Mouse (Mus musculus): ENCODE data around the gene Dusp2.

Gene Dusp2

DNA sequence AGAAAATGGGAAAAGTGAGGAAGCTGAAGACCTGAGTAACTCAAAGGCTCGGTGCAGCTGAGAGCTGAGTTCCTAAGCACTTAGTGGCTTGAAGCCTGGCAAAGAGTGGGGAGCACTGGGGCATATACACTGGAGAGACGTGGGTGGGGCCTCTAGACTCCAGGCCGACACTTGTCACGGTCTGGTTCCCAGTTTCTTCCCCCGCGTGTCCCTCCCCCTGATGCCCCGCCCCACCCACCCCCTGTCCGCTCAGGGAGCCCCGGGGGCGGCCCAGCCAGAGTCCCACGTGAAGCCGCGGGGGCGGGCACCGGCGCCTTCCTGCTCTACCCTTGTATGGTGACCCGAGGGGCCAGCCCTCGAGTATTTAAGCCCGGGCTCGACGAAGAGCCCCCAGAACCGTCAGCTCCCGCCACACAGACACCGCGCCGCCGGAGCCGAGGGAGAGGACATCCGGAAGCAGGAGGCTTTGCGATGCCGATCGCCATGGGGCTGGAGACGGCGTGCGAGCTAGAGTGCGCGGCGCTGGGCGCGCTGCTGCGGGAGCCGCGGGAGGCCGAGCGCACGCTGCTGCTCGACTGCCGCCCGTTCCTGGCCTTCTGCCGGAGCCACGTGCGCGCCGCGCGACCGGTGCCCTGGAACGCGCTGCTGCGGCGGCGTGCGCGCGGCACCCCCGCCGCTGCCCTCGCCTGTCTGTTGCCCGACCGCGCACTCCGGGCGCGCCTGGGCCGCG lies at the start of gene Dusp2:
Dusp2 (plus strand) TSS at position 393 of the 730 bp plus-strand sequence.
- under 1% methylated on average over 76 of the region's 76 CpGs for WGBS

DNA sequence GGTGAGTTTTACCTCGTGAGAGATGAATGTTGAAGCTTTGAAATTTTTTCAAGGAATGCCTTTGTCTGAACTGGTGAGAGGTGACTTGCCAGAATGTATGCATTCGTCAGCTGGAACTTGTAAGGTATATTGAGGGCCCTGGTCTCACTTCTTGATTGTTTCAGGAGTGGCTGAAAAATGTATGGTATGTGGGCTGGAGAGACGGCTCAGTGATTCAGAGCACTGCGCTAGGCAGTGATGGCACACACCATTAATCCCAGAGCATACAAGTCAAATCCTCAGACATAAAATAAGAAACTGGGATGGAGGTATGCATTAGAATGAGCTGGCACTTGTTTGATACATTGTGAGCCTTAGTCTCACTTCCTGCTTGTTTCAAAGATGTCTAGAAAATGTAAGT lies 43.7 kb upstream of the Dusp2 start:
- 82% methylated on average over 4 of the region's 4 CpGs for WGBS

DNA sequence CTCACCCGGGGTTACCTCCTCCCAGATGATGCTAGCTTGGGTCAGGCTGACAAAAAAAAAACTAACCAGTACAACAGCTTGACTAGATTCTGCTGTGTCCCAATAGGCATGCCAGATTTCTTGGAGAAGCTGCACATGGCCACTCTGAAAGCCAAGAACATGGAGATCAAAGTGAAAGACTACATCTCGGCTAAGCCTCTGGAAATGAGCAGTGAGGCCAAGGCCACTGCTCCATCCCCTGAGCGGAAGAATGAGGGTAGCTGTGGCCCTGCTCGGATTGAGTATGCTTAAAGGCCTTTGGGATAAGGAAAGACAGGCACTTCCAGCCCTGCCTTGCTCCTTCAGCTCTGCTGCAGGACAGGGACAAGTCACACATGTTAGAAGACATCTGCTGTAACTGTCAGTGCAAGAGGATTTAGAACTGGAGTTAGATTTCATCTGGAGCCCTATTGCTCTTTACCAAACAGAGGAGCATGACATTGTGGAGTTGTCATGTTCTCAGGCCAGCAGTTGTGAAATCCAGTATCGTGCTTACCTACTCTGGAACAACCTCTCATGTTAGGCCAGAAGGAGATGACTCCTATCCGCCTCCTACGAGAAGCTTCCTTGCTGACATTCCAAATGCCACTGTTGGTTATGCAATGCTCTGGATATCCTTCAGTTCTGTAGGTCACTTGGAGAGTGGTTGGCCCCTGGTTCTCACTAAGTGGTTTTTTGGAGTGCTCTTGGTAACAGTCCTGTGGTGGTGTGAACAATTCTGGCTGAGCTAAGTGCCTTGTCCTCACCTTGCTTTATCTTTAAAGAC lies 38.8 kb upstream of the Dusp2 start:
- 80% methylated on average over 7 of the region's 7 CpGs for WGBS

DNA sequence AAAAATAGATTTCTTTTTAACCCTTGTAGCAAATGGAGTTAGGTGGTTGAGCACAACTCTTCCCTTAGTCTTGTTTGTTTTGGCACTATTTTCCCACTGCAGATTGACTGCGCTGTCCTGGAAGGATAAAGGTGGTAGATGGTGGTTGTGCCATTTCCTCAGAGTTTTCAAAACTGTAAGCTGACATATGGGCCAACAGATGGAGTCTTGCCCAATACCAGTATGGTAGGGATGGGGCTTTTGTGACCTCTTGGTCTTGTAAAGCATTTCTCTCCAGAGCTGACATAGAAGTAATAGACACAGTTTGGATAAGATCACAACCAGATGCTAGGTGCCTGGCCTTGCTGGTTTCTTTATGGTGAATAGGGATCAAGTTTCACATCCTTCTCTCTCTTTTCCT lies 37.9 kb upstream of the Dusp2 start:
- 98% methylated on average over 1 of the region's 1 CpGs for WGBS

DNA sequence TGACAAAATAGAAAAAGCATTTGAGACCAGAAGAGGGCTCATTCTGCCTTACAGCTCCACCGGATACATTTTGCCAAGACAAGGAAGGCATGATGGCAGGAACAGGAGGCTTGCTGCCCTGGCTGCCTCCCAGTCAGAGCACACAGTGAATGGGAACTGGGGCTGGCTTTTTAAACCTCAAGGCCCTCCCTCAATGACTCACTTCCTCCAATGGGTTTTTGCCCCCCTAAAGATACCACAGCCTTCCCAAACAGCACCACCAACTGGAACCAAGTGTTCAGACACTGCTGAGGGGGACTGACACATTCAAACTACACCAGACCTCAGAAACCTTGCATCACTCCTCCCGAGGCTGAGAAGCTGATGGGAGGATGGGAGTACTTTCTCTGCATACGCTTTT lies 35.3 kb upstream of the Dusp2 start:
- WGBS, result 42% methylated on average over 3 of the region's 3 CpGs

DNA sequence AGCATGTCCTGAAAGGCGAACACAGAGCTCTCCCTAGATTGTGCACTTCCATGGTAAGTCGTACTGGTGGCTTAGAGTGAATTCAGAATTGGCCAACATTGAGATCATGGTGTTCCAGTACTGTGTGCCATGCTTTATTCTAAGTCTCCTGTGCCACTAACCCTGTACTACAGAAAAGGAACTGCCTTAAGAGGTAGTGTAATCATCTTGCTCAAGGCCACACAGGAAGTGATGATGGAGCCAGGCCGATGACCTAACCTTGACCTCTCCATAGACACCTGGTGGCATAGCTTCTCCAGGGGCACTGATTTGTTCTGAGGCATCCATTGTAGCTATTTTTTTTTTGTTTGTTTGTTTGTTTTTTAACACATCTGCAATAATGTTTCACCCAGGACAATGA lies 34.1 kb upstream of the Dusp2 start:
- 92% methylated on average over 3 of the region's 3 CpGs for WGBS

DNA sequence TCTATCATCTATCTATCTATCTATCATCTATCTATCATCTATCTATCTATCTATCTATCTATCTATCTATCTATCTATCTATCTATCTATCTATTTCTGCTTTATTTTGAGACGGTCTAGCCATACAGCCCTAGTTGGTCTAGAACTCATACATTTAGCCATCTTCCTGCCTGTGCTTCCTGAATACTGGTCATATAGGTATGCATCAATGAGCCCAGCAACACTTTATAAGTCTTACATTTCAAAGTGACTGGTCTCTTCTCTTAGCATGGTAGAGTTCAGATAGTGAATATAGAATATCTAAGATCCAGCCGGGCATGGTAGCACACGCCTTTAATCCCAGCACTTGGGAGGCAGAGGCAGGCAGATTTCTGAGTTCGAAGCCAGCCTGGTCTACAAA lies 31.8 kb upstream of the Dusp2 start:
- WGBS, result 97% methylated on average over 4 of the region's 4 CpGs

DNA sequence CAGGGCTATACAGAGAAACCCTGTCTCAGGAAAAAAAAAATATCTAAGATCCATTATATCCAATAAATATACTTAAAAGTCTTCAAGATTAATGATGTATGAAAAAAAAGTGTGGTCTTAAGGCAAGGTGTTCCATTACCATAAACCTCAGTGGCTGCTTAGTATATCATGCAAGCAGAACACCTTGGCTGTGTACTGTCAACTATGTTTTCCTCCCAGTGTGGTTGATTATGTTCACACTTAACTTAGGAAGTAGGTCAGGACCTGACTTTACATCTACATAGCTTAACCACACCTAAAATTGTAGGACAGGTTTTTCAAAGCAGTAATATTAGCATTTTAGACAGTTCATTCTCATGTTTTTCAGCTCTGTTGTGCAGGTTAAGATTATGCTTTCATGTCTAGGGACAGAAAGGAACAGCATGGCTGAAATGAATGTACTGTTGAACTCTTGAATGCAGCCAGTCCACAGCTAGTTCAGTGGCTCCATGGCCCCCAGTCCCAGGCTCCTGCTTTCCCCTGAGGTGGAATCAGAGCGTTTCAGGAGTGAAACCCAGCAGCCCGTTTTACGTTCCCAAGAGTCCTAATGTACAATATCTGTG lies 31.2 kb upstream of the Dusp2 start:
- 94% methylated on average over 3 of the region's 3 CpGs for WGBS

DNA sequence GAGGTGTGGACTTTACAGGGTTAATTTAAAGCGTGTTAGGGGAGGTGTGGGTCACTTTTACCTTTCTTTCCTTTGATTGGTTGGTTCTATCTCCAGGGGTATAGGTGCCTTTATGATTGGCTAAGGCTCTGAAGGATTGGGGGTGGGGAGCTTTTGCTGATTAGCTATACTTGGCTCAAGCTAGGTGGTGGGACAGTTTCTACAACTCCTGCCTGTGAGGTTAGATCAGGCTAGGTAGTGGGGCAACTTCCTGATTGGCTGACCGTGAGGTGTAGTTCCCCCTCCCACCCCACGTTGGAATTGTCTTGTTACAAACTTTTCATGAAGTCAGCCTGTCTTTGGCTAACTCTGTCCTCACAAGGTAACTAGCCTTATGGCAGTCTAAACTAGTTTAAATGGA lies 28.8 kb upstream of the Dusp2 start:
- WGBS, result 52% methylated on average over 3 of the region's 3 CpGs

DNA sequence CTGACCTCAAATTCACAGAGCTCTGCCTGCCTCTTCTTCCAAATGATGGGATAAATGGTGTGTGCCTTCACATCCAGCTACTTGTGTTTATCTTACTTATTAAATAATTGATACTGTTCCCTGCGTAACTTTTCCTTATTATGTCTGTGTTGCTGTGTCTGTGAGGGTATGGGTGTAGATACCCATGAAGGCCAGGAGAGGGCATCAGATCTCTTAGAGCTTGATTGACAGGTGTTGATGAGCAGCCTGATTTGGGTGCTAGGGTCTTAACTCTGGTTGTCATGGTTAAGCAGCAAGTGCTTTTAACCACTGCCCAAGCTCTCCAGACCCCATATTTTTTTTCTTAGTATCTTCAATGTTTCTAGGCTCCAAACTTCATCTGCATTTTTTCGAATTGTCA lies 27.3 kb upstream of the Dusp2 start:
- 93% methylated on average over 2 of the region's 2 CpGs for WGBS

DNA sequence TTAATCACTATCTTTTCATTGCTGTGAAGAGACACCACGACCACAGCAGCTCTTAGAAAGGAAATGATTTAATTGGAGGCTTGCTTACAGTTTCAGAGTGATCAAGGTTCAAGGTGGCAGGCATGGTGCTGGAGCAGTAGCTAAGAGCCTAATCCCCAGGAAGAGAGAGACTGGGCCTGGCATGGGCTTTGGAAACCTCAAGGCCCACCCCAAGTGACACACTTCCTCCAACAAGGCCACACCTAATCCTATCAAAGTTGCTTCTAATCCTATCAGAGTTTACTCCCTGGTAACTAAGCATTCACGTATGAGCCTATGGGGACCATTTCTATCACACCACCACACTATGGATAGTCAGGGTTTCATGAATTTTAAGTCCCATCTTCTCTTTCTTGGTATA lies 25.7 kb upstream of the Dusp2 start:
- 58% methylated on average over 2 of the region's 2 CpGs for WGBS

DNA sequence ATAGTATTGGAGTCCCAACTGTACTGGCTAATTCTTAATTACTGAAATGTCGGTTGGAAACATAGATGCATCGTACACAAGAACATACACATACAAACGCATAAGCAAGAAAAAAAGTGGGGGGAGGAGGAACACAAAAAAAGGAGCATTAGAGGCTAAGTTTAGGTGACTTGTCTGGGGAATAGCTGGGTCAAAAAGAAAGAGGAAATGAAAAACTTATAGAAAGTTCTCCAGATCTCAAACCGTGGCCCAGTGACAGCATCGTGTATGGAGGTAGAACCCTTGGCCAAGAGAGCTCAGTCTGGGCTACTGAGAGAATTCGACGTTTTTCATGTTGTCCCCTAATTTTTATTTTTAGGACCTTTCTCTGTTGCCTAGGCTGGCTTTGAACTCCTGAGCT lies 25.3 kb upstream of the Dusp2 start:
- whole genome bisulfite sequencing, result 88% methylated on average over 7 of the region's 7 CpGs

DNA sequence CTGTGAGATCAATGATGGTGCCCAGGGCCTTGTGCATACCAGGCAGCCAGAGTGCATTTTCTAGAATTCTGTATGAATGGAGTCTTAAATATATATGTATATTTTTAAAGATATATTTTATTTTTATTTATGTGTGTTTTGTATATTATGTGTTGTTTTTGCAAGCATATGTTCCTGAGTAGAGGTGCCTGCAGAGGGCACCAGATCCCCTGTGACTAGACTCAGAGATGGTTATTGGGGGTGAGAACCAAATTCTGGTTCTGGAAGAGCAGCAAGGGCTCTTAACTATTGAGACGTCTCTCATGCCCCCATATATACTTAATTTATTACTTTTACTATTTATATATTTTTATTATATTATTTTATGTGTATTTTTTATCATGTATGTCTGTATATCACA lies 24.8 kb upstream of the Dusp2 start:
- WGBS, result 91% methylated on average over 1 of the region's 1 CpGs

DNA sequence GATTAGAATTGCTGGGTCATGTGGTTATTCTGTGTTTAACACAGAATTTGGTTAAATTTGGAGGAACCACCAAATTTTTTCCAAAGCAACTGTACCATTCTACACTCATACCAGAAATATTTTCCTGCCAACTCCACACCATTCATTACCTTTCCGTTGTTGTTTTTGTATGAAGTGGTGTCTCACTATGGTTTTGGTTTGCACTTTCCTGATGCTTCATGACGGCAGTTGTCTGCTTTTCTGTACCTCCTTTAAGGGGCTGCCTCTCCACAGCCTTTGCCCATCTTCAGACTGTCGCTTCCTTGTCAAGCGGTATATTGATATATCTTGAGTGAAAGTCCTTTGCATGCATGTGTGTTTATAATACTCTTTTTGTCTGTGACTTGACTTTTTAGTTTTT lies 23.2 kb upstream of the Dusp2 start:
- 93% methylated on average over 4 of the region's 4 CpGs for WGBS

DNA sequence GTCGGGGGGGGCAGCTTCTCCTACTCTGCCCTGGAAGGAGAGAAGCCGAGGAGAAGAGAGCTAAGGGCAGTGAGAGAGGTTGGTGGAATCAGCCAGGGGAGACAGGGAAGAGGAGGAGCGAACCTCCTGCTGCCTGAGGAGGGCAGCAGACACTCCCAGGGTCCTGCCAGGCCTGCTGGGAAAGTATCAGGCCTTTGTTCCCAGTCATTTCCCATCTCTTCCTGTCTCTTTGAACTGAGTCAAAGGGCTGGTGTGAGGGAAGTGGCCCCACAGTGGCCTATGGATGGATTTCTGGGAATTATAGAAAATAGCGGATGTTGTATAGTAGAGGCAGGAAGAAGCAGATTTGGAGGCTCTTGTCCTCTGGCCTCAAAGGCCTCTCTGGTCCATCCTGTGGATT lies 22.1 kb upstream of the Dusp2 start:
- WGBS, result 71% methylated on average over 4 of the region's 4 CpGs

DNA sequence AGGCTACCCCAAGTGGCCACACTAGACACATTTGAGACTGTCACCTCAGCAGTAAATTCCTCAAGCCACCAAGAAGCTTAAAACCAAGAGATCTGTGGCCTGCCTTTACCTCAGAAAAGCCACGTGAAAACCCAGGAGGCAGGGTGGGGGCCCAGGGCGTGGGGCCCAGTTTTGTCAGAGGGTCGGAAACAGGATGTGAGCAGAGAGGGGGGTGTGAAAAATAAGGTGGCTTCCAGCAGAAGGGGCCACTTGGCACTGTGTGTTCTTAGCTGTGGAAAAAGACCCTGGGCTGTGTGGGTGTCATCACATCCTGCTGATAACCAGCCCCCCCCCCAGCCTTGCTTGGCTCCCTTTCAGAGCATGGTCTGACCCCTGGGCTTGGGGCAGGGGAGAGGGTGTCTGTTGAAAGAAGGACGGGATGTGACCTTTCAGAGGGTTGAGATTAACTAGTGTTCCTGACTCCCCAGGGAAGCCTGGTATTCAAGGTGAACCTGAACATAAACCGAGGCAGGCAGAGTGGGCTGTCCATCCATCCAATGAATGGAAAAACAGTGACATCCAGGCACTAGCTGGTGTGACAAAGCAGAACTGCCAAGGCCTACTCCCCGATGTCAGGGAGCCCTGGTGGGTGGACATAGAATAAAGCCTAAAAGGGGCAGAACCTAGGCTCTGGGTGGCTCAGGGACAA lies 21.3 kb upstream of the Dusp2 start:
- WGBS, result 77% methylated on average over 6 of the region's 6 CpGs

DNA sequence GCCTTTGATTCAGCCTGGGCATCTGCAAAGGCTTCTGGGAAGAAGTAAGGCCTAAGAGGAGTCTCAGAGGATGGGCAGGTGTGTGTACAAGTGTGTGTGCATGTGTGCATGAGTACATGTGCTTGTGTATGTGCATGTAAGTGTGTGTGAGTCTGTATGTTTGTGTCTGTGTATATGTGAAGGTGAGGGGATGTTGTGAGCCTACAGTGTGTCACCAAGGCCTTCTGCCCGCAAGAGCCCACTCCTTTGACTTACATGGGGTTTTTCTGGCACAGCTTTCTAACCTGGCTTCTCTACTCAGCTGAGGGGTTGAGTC lies 20.8 kb upstream of the Dusp2 start:
- 100% methylated on average over 1 of the region's 1 CpGs for WGBS

DNA sequence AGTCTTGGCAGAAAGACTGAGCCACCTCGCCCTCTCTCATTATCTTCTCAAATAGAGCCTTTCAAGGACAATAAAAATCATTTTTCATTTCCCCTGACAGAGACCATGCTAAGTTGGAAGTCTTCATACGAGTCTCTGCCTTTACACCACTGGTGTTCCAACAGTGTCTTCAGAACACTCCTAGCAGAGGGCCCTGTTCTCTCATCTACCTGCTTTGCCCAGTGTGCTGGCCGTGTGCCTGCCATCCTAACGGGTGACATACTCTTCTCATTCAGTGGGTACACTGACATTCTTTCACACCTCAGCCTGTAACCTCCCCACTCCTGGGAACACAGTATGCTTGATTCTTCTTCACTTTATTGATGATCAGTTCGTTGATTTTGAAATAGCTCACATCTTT lies 19.5 kb upstream of the Dusp2 start:
- 91% methylated on average over 5 of the region's 5 CpGs for WGBS

DNA sequence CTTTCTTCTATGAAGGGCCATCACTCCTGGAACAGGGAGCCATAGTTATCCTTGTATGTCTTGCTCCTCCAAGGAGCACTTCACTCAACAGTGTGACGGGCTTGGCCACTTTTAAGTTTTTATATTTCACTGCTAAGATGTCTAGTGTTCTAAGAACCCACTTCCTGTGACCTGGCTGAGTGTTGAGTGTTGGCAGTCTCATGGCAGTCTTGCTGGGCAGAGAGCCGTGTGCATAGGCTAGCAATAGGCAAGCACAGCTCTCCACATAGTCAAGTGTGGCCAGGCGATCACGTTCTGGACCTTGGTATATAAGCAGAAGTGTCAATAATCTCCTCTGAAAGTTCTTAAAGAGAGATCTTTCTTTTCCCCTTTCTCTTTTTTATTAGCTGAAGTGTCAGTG lies 17.8 kb upstream of the Dusp2 start:
- 86% methylated on average over 4 of the region's 4 CpGs for WGBS

DNA sequence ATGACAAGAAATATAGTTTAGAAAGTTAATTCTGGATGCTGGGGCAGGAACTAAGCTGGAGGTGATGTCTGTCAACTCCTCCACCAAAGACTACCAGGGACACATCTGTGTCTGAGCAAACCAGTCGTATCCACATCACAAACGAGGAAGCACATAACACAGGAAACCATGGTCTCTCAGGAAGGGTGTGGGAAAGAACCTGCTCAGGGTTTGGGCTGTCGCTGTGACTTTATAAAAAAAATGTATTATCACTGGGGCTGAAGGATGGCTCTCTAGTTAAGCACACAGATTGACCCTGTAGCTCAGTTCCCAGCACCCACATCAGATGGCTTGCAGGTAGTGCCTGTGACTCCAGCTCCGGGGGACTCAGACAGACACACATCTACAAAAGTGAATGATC lies 16.9 kb upstream of the Dusp2 start:
- 76% methylated on average over 4 of the region's 4 CpGs for WGBS

DNA sequence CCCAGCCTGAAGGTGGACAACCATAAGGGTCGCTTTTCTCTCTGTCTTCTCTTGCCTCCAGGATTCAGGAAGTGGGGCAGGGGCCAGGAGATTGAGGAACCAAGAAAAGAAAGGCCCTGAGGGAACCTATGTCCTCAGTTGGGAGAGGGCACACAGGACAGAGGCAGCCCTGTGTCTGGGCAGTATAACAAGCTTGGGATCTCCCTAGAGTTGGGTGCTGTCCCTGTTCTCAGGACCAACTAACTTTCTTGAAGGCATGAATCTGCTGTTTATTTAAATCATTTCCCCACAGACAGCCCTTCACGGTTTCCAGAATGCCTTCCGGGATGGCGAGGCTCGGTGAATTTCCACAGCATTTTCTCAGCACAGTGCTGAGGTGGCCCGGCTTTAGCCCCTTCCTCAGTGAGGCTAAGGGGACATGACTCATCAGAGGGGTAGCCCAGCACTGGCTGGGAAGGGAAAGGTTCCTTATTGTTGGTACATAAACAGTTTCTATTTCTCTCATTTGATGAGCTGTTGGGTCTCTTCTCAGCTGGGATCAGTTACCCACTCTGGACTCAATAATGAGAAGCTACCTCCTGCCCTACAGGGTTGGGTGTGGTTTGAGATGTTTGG lies 13.2 kb upstream of the Dusp2 start:
- WGBS, result 78% methylated on average over 6 of the region's 6 CpGs

DNA sequence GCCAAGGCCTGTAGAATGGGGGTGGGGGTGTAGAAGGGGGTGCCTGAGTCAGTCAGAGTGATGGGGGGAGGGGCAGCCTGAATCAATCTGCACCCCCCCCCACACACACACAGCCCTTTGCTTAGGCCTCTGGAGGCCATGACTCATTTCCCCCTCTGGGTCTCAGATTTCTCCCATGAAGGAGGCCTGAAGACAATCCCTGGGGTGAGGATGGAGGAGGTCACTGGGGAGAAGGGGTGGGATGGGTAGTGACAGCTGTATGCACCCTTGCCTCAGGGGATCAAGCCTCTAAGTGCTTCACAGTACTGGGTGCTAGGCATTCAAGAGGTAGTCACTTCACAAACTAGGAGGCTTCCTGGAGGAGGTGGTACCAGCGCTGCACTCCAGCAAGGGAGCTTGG lies 12.3 kb upstream of the Dusp2 start:
- 93% methylated on average over 1 of the region's 1 CpGs for WGBS
